Mouse (Mus musculus): ENCODE data around the gene Cct2. TPM values are rescaled to one million over a fixed set of nuclear protein-coding genes. Genes with fewer than 3 reads are reported as not detected.

Cct2 gene
- polyA plus RNA-seq, 1 experiment from 2014 or later: 183 TPM

DNA sequence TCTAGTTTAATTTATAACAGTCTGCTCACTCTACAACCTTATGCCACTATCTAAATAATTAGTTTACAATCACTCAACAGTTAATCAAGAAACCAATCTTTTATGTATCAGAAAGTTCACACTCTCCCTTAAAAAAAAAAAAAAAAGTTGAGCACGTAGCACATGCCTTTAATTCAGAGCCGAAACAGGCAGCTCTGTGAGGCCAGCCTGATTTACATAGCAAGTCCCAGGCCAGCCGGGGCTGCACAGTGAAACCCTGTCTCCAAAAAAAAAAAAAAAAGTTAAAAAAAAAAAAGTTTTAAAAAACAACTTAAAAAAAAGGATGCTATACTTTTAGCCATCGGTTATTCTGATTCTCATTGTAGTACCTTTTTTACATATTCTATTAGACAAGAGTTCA, 17.7 kb upstream of the Cct2 start:
- Histone ChIP-seq H3K4me1 (ENCODE audit: control insufficient read depth in 2 of 2, insufficient read depth in 2 of 2, low read length in 2 of 2) (peaks cover 0 to 4% of the 10 kb centered on the region in 2 experiments; a peak in 2 of 4 replicates), H3K4me3 (ENCODE audit: control insufficient read depth in 1 of 2, insufficient read depth in 1 of 2, low read depth in 1 of 2, low read length in 2 of 2) (no peak overlapping the region), H3K4me2 (ENCODE audit: low read length) (no peak overlapping the region), H3K9ac (ENCODE audit: low read length) (no peak overlapping the region), H3K9me3 (ENCODE audit: control insufficient read depth, low read length) (no peaks in the 10 kb centered on the region), H3K27ac (replicated peaks in 1 of 2; ENCODE audit: control insufficient read depth in 1 of 2, insufficient read depth in 1 of 2, low read depth in 2 of 2, low read length in 2 of 2) (no peak overlapping the region), H3K27me3 (ENCODE audit: control insufficient read depth, insufficient read depth, low read length) (no peaks in the 10 kb centered on the region), H3K36me3 (ENCODE audit: control insufficient read depth, insufficient read depth, low read length) (peaks cover 77% of the 10 kb centered on the region)
- 86% methylated on average over 4 of the region's 4 CpGs for WGBS
- ATAC-seq (ENCODE audit: insufficient number of reproducible peaks, insufficient read depth, low FRiP score, low read depth): no peak

DNA sequence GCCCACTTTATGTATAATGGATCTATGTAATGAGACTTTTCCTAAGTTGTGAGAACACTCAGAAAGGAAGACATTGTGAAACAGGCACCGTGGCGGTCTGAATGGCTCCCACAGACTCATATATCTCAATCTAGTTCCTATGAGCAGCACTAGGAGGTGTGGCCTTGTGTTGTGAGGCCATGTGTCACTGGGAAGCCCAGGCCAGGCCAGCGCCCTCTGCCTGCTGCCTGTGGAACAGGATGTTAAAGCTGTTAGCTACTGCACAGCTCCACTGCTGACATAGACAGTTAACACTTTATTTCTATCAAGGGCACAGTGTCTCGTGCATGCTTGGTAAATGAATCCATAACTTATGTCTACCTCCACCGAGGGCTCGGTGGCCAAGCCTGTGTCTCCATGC, 14.7 kb upstream of the Cct2 start:
- Histone ChIP-seq H3K27ac (replicated peaks in 1 of 2; ENCODE audit: control insufficient read depth in 1 of 2, insufficient read depth in 1 of 2, low read depth in 2 of 2, low read length in 2 of 2) (no peak overlapping the region), H3K9ac (ENCODE audit: low read length) (no peak overlapping the region), H3K9me3 (ENCODE audit: control insufficient read depth, low read length) (no peaks in the 10 kb centered on the region), H3K4me2 (ENCODE audit: low read length) (no peak overlapping the region), H3K4me1 (ENCODE audit: control insufficient read depth in 2 of 2, insufficient read depth in 2 of 2, low read length in 2 of 2) (peaks cover 2 to 8% of the 10 kb centered on the region in 2 experiments; a peak in 3 of 4 replicates), H3K27me3 (ENCODE audit: control insufficient read depth, insufficient read depth, low read length) (no peaks in the 10 kb centered on the region), H3K4me3 (ENCODE audit: control insufficient read depth in 1 of 2, insufficient read depth in 1 of 2, low read depth in 1 of 2, low read length in 2 of 2) (no peak overlapping the region), H3K36me3 (ENCODE audit: control insufficient read depth, insufficient read depth, low read length) (peaks cover 79% of the 10 kb centered on the region)
- 81% methylated on average over 6 of the region's 6 CpGs for WGBS
- 0 out of 2 replicates have a peak, but pooled peaks have one; percentile 21 for ATAC-seq (ENCODE audit: insufficient number of reproducible peaks, insufficient read depth, low FRiP score, low read depth)

DNA sequence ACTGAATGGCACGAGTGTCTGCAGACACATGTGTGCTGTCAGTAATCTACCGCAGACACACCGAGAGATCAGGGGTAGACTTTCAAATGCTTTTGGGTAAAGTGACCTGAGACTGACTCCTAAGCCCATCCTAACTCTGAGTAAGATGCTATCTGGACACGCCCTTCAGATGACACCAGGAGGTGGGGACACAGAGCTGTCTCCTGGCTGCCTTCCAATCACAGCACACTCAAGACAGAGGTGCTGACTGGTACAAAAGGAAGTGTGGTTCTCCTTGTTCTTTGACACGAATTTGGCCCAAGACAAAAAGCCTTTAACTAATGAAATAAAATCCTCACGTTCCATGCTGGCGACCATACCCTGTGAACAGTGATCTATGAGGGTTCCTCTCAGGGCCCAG, 9.6 kb upstream of the Cct2 start:
- Histone ChIP-seq H3K27ac (replicated peaks in 1 of 2; ENCODE audit: control insufficient read depth in 1 of 2, insufficient read depth in 1 of 2, low read depth in 2 of 2, low read length in 2 of 2) (no peak overlapping the region), H3K4me2 (ENCODE audit: low read length) (no peak overlapping the region), H3K36me3 (ENCODE audit: control insufficient read depth, insufficient read depth, low read length) (peaks cover 81% of the 10 kb centered on the region), H3K27me3 (ENCODE audit: control insufficient read depth, insufficient read depth, low read length) (no peaks in the 10 kb centered on the region), H3K9ac (ENCODE audit: low read length) (no peak overlapping the region), H3K4me1 (ENCODE audit: control insufficient read depth in 2 of 2, insufficient read depth in 2 of 2, low read length in 2 of 2) (peaks cover 2 to 7% of the 10 kb centered on the region in 2 experiments; a peak in 2 of 4 replicates), H3K4me3 (ENCODE audit: control insufficient read depth in 1 of 2, insufficient read depth in 1 of 2, low read depth in 1 of 2, low read length in 2 of 2) (no peak overlapping the region), H3K9me3 (ENCODE audit: control insufficient read depth, low read length) (no peaks in the 10 kb centered on the region)
- no peak for ATAC-seq (ENCODE audit: insufficient number of reproducible peaks, insufficient read depth, low FRiP score, low read depth)
- WGBS: 59% methylated on average over 7 of the region's 7 CpGs

DNA sequence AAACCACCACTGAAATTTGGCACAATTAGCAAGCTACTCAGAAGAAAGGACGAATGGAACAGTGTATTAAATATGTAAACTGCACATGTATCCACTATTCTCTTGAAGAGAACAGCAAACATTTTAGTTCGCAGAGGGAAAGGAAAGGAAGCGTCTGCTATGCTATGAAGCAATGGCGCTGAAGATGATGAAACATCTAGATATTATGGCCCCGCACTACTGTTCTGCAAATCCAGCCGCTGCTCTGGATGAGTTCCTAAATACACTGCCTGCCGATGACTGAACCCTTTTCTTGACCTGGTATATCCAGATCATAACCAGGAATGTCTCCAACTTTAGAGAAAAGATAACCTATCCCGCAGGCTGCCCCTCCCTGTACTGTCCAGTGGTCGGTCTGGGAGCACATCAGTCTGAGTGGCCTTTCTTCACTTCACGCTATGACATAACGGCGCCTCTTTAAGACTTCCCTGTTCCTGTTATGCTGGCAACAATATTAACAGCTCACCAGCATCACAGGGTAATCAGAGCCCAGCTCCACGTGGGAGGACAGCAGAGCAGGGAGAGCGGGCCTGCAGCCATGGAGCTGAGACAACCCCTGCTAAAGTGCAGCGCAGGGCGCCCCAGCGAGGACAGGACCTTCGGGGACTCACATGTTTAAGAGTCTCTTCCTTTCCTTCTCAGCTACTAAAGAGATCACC, 8.7 kb upstream of the Cct2 start:
- H3K4me1 ChIP-seq (ENCODE audit: control insufficient read depth in 2 of 2, insufficient read depth in 2 of 2, low read length in 2 of 2): peaks cover 2 to 7% of the 10 kb centered on the region in 2 experiments; a peak in 2 of 4 replicates
- ATAC-seq (ENCODE audit: insufficient number of reproducible peaks, insufficient read depth, low FRiP score, low read depth): no peak
- H3K27ac ChIP-seq (replicated peaks in 1 of 2; ENCODE audit: control insufficient read depth in 1 of 2, insufficient read depth in 1 of 2, low read depth in 2 of 2, low read length in 2 of 2): no peak overlapping the region
- WGBS: 69% methylated on average over 18 of the region's 18 CpGs
- no peaks in the 10 kb centered on the region for H3K9me3 ChIP-seq (ENCODE audit: control insufficient read depth, low read length)
- H3K36me3 ChIP-seq (ENCODE audit: control insufficient read depth, insufficient read depth, low read length): peaks cover 74% of the 10 kb centered on the region
- H3K4me3 ChIP-seq (ENCODE audit: control insufficient read depth in 1 of 2, insufficient read depth in 1 of 2, low read depth in 1 of 2, low read length in 2 of 2): no peak overlapping the region
- no peak overlapping the region for H3K9ac ChIP-seq (ENCODE audit: low read length)
- H3K27me3 ChIP-seq (ENCODE audit: control insufficient read depth, insufficient read depth, low read length): no peaks in the 10 kb centered on the region
- H3K4me2 ChIP-seq (ENCODE audit: low read length): no peak overlapping the region

DNA sequence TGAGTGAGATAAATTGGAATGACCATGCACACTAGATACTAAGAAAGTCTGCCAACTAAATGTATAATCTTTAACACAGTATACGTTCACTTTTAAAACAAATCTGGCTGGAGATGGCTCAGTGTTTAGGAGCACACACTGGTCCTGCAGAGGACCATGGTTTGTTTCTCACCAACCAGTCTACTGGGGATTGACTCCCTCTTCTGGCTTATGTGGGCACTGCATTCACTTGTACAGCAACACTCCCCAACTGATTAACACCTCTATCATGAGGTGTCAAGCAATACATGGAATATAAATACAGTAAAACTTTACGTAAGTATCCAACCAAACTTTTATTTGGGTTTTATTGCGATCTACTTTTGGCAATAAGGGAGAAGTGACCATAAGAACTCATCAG, 5.5 kb upstream of the Cct2 start:
- Histone ChIP-seq H3K4me2 (ENCODE audit: low read length) (no peak overlapping the region), H3K9ac (ENCODE audit: low read length) (no peak overlapping the region), H3K27ac (replicated peaks in 1 of 2; ENCODE audit: control insufficient read depth in 1 of 2, insufficient read depth in 1 of 2, low read depth in 2 of 2, low read length in 2 of 2) (no peak overlapping the region), H3K36me3 (ENCODE audit: control insufficient read depth, insufficient read depth, low read length) (peaks cover 45% of the 10 kb centered on the region), H3K27me3 (ENCODE audit: control insufficient read depth, insufficient read depth, low read length) (no peaks in the 10 kb centered on the region), H3K9me3 (ENCODE audit: control insufficient read depth, low read length) (no peaks in the 10 kb centered on the region), H3K4me3 (ENCODE audit: control insufficient read depth in 1 of 2, insufficient read depth in 1 of 2, low read depth in 1 of 2, low read length in 2 of 2) (no peak overlapping the region), H3K4me1 (ENCODE audit: control insufficient read depth in 2 of 2, insufficient read depth in 2 of 2, low read length in 2 of 2) (peaks cover 2 to 14% of the 10 kb centered on the region in 2 experiments; a peak in 3 of 4 replicates)
- ATAC-seq (ENCODE audit: insufficient number of reproducible peaks, insufficient read depth, low FRiP score, low read depth): no peak
- 94% methylated on average over 3 of the region's 3 CpGs for WGBS

DNA sequence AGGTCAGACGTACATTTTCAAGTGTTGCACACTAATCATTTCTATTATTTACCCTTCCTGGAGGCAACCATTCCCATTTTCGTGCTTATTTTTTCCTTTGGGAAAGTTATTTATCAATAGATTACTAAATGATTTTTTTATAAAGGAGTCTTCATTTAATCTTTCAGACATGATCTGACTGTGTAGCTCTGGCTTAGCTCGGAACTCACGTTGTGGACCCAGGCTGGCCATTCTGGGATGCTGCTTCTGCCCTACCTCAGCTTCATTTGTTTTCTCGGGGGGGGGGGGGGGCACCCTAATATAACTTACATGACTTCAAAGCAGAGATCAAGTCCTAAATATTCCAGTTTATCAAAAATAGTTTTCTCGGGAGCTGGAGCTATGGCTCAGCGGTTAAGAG, 462 bp upstream of the Cct2 start:
- Histone ChIP-seq H3K36me3 (ENCODE audit: control insufficient read depth, insufficient read depth, low read length) (peaks cover 33% of the 10 kb centered on the region), H3K27me3 (ENCODE audit: control insufficient read depth, insufficient read depth, low read length) (no peaks in the 10 kb centered on the region), H3K4me2 (ENCODE audit: low read length) (peak overlapping the region; percentile 64), H3K27ac (replicated peaks in 1 of 2; ENCODE audit: control insufficient read depth in 1 of 2, insufficient read depth in 1 of 2, low read depth in 2 of 2, low read length in 2 of 2) (peak overlapping the region; percentile 68 to 70; a peak in 2 of 4 replicates), H3K9me3 (ENCODE audit: control insufficient read depth, low read length) (no peaks in the 10 kb centered on the region), H3K4me1 (ENCODE audit: control insufficient read depth in 2 of 2, insufficient read depth in 2 of 2, low read length in 2 of 2) (peaks cover 0 to 13% of the 10 kb centered on the region in 2 experiments; a peak in 3 of 4 replicates), H3K4me3 (ENCODE audit: control insufficient read depth in 1 of 2, insufficient read depth in 1 of 2, low read depth in 1 of 2, low read length in 2 of 2) (peak overlapping the region; percentile 34 to 98), H3K9ac (ENCODE audit: low read length) (peak overlapping the region; percentile 67)
- no peak for ATAC-seq (ENCODE audit: insufficient number of reproducible peaks, insufficient read depth, low FRiP score, low read depth)
- WGBS: 6% methylated on average over 7 of the region's 7 CpGs

DNA sequence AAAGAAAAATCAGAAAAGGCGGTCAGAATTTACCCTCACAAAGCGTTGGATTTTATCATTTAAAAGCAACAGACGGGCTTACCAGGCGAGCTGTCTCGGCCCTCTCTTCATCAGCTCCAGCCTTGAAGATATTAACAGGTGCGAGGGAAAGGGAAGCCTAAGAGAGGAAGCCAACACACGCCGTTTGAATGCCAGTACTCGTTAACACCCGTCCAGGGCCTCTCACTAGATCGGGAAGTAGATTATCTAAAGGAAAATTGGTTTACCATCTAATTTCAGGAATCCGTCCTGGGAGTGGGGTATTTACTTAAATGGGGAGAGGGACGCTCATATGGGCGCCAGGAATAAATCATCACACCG, 740 bp downstream of the Cct2 start:
- H3K4me2 ChIP-seq (ENCODE audit: low read length): peak overlapping the region; percentile 92
- peak overlapping the region; percentile 90 for H3K9ac ChIP-seq (ENCODE audit: low read length)
- H3K4me1 ChIP-seq (ENCODE audit: control insufficient read depth in 2 of 2, insufficient read depth in 2 of 2, low read length in 2 of 2): peaks cover 0 to 17% of the 10 kb centered on the region in 2 experiments; a peak in 3 of 4 replicates
- H3K36me3 ChIP-seq (ENCODE audit: control insufficient read depth, insufficient read depth, low read length): peaks cover 44% of the 10 kb centered on the region
- no peak overlapping the region; a peak in 1 of 4 replicates for H3K27ac ChIP-seq (replicated peaks in 1 of 2; ENCODE audit: control insufficient read depth in 1 of 2, insufficient read depth in 1 of 2, low read depth in 2 of 2, low read length in 2 of 2)
- H3K27me3 ChIP-seq (ENCODE audit: control insufficient read depth, insufficient read depth, low read length): no peaks in the 10 kb centered on the region
- H3K4me3 ChIP-seq (ENCODE audit: control insufficient read depth in 1 of 2, insufficient read depth in 1 of 2, low read depth in 1 of 2, low read length in 2 of 2): peak overlapping the region; percentile 93 to 98
- no peaks in the 10 kb centered on the region for H3K9me3 ChIP-seq (ENCODE audit: control insufficient read depth, low read length)
- 3% methylated on average over 15 of the region's 15 CpGs for WGBS
- no peak for ATAC-seq (ENCODE audit: insufficient number of reproducible peaks, insufficient read depth, low FRiP score, low read depth)

DNA sequence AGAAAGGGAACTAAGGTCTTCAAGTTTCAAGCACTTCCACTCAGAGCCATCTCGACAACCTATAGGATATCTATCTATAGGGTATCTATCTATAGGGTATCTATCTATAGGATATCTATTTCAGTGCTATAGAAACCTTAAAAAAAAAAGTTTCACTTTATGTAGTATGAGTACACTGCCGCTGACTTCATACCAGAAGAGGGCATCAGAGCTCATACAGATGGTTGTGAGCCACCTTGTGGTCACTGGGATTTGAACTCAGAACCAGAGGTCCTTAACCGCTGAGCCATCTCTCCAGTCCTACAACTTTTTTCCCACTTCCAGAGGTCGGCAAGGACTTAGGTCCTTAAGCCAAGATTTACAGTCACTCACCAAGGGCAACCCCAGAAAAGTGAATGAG, 7.9 kb downstream of the Cct2 start:
- ATAC-seq (ENCODE audit: insufficient number of reproducible peaks, insufficient read depth, low FRiP score, low read depth): no peak
- H3K36me3 ChIP-seq (ENCODE audit: control insufficient read depth, insufficient read depth, low read length): peaks cover 100% of the 10 kb centered on the region
- H3K27ac ChIP-seq (replicated peaks in 1 of 2; ENCODE audit: control insufficient read depth in 1 of 2, insufficient read depth in 1 of 2, low read depth in 2 of 2, low read length in 2 of 2): no peak overlapping the region
- H3K4me2 ChIP-seq (ENCODE audit: low read length): no peak overlapping the region
- 88% methylated on average over 4 of the region's 4 CpGs for WGBS
- no peak overlapping the region for H3K4me3 ChIP-seq (ENCODE audit: control insufficient read depth in 1 of 2, insufficient read depth in 1 of 2, low read depth in 1 of 2, low read length in 2 of 2)
- H3K4me1 ChIP-seq (ENCODE audit: control insufficient read depth in 2 of 2, insufficient read depth in 2 of 2, low read length in 2 of 2): 0 out of 4 replicates have a peak, but pooled peaks cover 0 to 5% of the 10 kb centered on the region in 2 experiments
- H3K9ac ChIP-seq (ENCODE audit: low read length): no peak overlapping the region
- no peaks in the 10 kb centered on the region for H3K27me3 ChIP-seq (ENCODE audit: control insufficient read depth, insufficient read depth, low read length)
- H3K9me3 ChIP-seq (ENCODE audit: control insufficient read depth, low read length): no peaks in the 10 kb centered on the region
